In genomic region chr4:53437110-53437755, GRCm38 (mm10) we compare ENCODE assay signal across 8 mouse cellular contexts. TPM values are rescaled to one million over a fixed set of nuclear protein-coding genes. Genes with fewer than 3 reads are reported as not detected.
DNase-seq lines count a peak whose midpoint lies in the region; ATAC-seq and TF ChIP-seq lines count a peak whose summit lies in the region.
"Had no signal": no experiment of that assay in that cellular context is flagged by ENCODE, and none has a peak within 500 bp of the region (broad histone marks: within the 10 kb centered on the region; RNA-seq: fewer than 3 reads in every experiment).

No protein-coding gene starts in this region.

- no peak overlapping the region for H3K27ac ChIP-seq in kidney, postnatal 0 days
- no peak overlapping the region for H3K27ac ChIP-seq in kidney, embryonic 15.5 days

- 50% methylated on average over 10 of the region's 10 CpGs for WGBS in kidney, postnatal 0 days
- 58% methylated on average over 10 of the region's 10 CpGs for WGBS in kidney, embryonic 15.5 days

- H3K4me1 ChIP-seq in kidney, postnatal 0 days (replicated peaks; ENCODE audit: insufficient read depth, low read length): peaks cover 5% of the 10 kb centered on the region
- peaks cover 40% of the 10 kb centered on the region for H3K4me1 ChIP-seq in kidney, embryonic 15.5 days

- no peak overlapping the region for H3K4me2 ChIP-seq in kidney, postnatal 0 days (ENCODE audit: low read length)
- no peak overlapping the region for H3K4me2 ChIP-seq in kidney, embryonic 15.5 days

- H3K9ac ChIP-seq in kidney, postnatal 0 days (ENCODE audit: low read depth, low read length): no peak overlapping the region
- no peak overlapping the region for H3K9ac ChIP-seq in kidney, embryonic 15.5 days

- H3K27me3 ChIP-seq in kidney, postnatal 0 days (ENCODE audit: insufficient read depth, low read length): no peaks in the 10 kb centered on the region
- no peaks in the 10 kb centered on the region for H3K27me3 ChIP-seq in kidney, embryonic 15.5 days

- TF ChIP-seq CTCF in kidney, postnatal 0 days (IDR thresholded peaks at IDR 0.05; ENCODE audit: low read depth): no peak

- intact Hi-C loops in gastrocnemius, postnatal 36 days (cut with DNase I): no loop called here

- DNase-seq in kidney, postnatal 0 days (ENCODE audit: low spot score): peak; percentile 50
- DNase-seq in brain, adult 2 months (ENCODE audit: low read depth, low spot score): peak; percentile 82
- DNase-seq in gastrocnemius, postnatal 36 days: peak; percentile 17 to 24
- peak; percentile 51 for DNase-seq in lung, postnatal 36 days
- DNase-seq in thymus, postnatal 25 days: no peak
- DNase-seq in ovary, adult 18-20 months (ENCODE audit: low spot score): no peak

- H3K9me3 ChIP-seq in kidney, postnatal 0 days (replicated peaks; ENCODE audit: low read length): no peaks in the 10 kb centered on the region
- no peaks in the 10 kb centered on the region for H3K9me3 ChIP-seq in kidney, embryonic 15.5 days (replicated peaks)

- ATAC-seq in kidney, postnatal 0 days (replicated peaks; ENCODE audit: low FRiP score, low read depth): no peak
- no peak for ATAC-seq in kidney, embryonic 15.5 days (replicated peaks; ENCODE audit: low FRiP score)
- ATAC-seq: intestine, embryonic 16.5 days had no signal

- H3K36me3 ChIP-seq in kidney, postnatal 0 days (ENCODE audit: insufficient read depth, low read length): no peaks in the 10 kb centered on the region
- H3K36me3 ChIP-seq in kidney, embryonic 15.5 days: no peaks in the 10 kb centered on the region

- no peak overlapping the region for H3K4me3 ChIP-seq in kidney, postnatal 0 days (replicated peaks; ENCODE audit: low read depth, low read length)
- no peak overlapping the region for H3K4me3 ChIP-seq in kidney, embryonic 15.5 days (replicated peaks)

RNA-seq across cellular contexts. Expression of gene Slc44a1, which starts 3.0 kb away (rescaled TPM):
- polyA plus RNA-seq in kidney, postnatal 0 days (2015; fragmentation: Nextera tagmentation; extraction: Ambion mirVana): 43.4 and 44.1 TPM in 2 replicates
- polyA plus RNA-seq in kidney, embryonic 15.5 days (2015; fragmentation: Nextera tagmentation; extraction: Ambion mirVana): 38.0 and 38.1 TPM in 2 replicates
- total RNA-seq in gastrocnemius, postnatal 36 days (2021): 10 to 100 TPM; 15.7 to 15.9 TPM

Comparison
In these comparisons a context has a peak if more than half of its experiments do, and no peak if none do; other contexts are left out.
1. DNase-seq: peak in kidney, postnatal 0 days (single experiment), brain, adult 2 months (single experiment), gastrocnemius, postnatal 36 days (2 of 2) and lung, postnatal 36 days (single experiment); none in thymus, postnatal 25 days (single experiment) and ovary, adult 18-20 months (single experiment).